Mouse (Mus musculus): ENCODE data around the gene Mfsd2b.

DNA sequence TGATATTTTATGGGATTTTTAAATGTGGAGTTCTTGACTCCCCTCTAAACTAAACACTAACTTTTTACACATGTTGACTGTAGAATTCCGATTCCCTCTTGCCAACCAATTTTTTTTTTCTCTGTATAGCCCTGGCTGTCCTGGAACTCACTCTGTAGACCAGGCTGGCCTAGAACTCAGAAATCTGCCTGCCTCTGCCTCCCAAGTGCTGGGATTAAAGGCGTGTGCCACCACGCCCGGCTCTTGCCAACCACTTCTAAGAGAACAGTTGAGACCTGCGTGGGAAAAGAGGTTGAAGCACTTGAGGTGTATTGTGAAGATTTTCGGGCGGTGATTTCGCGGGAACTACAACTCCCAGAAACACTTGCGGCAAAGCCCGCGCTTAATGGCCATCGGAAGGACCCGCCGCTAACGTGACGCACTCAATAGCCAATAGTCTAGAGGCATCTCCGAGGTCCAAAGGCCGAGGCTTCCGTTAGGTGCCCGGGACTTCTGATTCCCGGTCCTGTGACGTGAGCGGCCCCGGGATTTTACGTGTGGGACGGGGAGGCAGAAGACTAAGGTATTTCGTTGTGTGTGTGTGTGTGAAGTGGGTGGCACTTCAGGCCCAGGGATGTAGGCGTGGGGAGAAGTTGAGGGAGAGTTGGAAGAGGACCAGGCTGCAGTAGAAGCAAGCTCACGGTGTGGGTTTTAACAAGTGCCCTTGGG, 31.1 kb downstream of the Mfsd2b start, which contains the start of gene Wdcp:
- TF ChIP-seq POLR2A (IDR thresholded peaks at IDR 0.05; ENCODE audit: borderline replicate concordance, control insufficient read depth, low read depth, low read length) (peak; percentile 15; the same call in 1 of the 2 replicates), CTCF (IDR thresholded peaks at IDR 0.05; ENCODE audit: control insufficient read depth, insufficient read depth, low read length) (no peak)
